Mouse (Mus musculus) layer of hippocampus, postnatal 10 days (tissue): ENCODE results near the gene Rhoh. TPM values are rescaled to one million over a fixed set of nuclear protein-coding genes. Genes with fewer than 3 reads are reported as not detected.

Experiments used
- DNase-seq, 2 experiments: peaks; one replicate each; pipeline ENCODE4 v3.0.0; 2021; ENCODE audit warnings: low spot score in 2 of 2
- total RNA-seq, 2 experiments: library from RNA; stranded (reverse); gene quantifications; 2 replicates each; pipeline ENCODE4 v1.2.3; 2021

Rhoh gene
- total RNA-seq, 2 experiments from 2014 or later: 1.1 to 1.2 TPM

DNA sequence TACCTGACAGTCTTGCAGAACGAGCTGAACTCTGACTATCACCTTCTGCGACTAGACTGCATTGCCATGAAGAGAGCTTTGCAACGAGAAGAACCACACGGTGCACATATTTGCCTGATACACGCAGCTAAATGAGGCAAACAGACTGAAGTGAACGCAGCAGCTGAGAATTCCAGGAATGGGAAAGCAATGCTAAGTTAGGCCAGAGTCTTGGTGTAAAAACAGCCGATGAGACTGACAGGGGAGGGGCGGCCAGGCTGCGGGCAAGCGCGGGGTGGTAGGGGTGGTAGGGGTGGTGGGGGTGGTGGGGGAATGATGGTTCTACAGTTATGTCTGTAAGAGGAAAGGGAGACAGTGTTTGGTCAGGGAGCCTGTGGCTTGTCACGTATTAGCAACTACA lies 2.1 kb upstream of the Rhoh start:
- DNase-seq: peak in 1 of 2 experiments; percentile 14

DNA sequence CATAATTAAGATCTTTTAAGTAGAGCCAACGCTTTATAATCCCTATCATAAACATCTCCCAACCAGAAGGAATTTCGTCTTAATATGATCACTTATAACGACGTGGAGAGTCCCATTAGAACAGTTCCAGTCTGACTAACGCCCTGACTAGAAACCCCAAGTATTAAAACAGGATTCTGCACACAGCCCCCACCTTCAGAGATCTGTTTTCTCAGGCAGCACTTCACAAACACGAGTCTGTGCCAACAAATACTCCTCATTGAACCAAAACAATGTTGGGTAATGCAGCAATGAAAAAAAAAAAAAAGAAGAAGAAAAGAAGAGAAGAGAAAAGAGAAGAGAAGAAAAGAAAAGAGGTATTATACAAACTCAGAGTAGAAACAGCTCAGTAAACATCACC lies 1.6 kb upstream of the Rhoh start:
- DNase-seq: no peak

DNA sequence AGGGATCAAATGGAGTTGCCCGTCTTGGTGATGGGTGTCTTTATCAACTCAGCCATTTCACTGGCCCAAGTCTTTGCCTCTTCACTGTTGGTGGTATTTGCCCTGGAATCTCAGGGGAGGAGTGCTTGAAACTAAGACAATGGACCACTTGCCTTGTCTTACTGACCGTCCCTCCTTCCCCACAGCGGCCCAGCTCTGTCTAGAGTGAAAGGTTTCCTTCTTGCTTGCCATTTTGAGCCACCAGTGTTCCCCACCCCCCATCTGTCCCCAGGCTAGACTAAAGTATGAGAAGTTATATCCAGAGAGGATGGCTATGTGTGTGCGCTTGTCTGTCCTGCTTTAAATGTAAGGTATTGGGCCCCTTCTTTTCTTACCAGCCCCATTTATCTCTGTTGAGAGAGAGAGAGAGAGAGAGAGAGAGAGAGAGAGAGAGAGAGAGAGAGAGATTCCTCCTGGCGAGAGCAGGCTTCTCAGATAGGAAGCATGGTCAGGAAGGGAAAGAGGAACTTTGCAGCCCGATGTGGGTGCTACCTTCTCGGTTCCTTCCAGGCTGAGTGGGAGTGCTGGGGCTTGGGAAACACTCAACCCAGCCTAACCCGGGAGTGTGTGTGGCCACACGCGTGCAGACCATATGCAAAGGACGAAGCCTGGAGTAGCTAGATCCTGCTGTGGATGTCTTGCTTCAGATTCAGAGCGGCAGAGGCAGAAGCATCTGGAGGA lies 572 bp upstream of the Rhoh start:
- no peak for DNase-seq

DNA sequence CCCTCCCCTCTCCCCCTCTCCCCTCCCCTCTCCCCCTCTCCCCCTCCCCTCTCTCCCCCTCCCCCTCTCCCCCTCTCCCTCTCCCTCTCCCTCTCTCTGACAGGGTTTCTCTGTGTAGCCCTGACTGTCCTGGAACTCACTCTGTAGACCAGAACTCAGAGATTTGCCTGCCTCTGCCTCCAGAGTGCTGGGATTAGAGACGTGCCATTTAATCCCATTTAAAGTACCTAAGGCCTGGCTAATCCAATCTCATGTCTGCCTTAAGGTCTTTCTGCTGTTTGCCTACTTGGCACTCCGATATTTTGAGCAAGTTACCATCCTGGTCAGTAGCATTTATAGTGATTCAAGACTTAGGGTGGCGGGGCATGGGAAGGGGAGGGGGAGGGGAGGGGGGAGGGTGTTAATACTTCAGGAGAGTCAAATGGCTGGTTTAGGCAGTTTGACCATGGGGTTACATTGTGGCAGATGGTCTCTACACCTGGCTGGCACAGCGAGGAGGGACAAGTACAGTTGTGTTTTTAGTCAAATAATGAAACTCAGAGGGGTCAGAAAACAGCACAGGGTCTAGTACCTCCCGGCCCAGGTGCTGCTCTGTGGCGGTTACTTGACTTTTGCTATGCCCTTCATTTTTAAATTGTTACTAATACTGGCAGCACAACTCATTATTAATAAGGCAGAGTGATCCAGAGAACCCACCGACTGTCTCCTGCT lies 1.4 kb downstream of the Rhoh start:
- DNase-seq: no peak

DNA sequence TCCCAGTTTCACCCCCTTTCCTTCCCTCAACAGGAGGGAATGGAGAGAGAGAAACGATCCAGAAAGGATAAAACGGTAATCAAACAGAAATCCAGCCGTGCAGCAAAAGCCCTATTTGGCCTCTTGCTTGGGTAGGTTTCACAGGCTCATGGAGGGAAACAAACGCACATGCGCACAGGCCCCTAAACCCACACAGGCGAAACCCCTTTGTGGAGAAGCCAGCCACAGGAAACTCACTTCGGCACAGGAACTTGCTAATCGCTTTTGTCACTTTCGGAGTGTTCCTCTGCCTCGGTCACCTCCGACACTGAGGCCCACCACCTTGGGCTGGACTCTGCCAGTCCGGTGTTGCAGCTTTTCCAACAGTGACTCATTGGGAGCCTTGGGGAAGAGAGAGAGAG lies 2.3 kb downstream of the Rhoh start:
- peak in 1 of 2 experiments; percentile 20 for DNase-seq

- no peak for DNase-seq
Measured at GRCm38 (mm10) chr5:65864486-65864885, 3.5 kb downstream of the Rhoh start.

- DNase-seq: no peak
Measured at GRCm38 (mm10) chr5:65864946-65865345, 3.9 kb downstream of the Rhoh start.

DNA sequence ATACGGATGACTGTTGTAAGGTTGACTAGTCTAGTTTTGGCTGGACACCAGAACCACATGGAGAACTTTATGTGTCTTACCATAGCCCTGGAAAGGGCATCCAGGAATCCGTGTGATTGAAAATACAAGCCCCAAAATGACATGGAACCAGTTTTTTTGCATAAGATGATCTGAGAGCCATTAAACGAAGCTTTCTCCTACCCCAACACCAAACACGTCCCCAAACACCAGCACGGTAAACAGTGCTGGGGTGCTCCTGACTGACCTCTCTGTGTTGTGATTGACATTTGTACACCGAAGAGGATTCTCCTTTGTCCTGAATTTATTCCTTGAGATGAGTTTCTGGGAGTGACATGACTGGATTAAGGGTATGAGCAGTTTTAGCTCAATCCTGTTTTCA lies 5.6 kb downstream of the Rhoh start:
- DNase-seq: no peak

GRCm38 (mm10) chr5:65867380-65868116 lies 6.5 kb downstream of the Rhoh start:
- DNase-seq: no peak

DNA sequence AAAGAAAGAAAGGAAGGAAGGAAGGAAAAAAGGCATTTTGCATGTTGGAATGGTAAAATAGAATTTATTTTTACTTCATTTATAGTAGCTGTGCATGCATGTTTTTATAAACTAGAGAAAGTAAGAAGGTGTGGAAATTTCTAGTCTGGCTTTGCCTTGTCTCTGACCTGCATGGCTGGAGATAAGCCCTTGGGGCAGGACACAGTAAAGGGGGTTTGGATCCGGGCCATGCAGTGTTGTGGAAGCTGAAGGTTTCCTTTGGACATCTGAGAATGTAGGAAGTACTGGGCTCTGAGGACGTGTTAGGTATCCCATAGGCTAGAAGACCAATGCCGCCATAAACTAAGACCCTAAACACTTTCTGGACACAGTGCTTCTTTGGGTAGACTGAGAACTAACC lies 7.4 kb downstream of the Rhoh start:
- DNase-seq: no peak

- DNase-seq: no peak
Measured at GRCm38 (mm10) chr5:65869660-65870059, 8.6 kb downstream of the Rhoh start.

DNA sequence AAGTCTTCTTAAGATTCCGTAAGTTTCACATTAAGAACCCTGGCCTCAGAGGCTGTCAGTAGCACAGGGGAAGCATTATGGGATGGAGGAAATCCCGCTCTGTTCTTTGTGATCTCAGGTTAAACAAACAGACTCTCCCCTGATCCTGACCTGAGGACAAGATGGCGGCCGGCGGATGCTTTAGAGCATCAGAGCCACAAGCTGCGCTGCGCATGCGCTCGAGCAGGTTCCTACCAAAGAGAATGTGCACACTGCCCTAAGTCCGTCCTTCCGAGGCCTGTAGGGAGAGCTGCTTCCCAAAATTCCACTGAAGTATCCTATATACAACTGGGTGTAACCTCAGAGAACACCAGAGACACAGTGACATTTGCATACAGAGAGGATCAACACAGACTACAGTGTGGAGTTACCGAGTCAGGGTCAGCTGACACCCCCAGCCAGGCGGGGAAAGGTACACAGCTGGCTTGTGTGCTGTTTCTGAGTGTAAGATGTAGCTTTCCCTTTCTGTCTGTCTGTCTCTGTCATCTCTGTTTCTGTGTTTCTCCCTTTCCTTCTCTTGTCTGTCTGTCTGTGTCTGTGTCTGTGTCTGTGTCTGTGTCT lies 10.4 kb downstream of the Rhoh start:
- DNase-seq: no peak

DNA sequence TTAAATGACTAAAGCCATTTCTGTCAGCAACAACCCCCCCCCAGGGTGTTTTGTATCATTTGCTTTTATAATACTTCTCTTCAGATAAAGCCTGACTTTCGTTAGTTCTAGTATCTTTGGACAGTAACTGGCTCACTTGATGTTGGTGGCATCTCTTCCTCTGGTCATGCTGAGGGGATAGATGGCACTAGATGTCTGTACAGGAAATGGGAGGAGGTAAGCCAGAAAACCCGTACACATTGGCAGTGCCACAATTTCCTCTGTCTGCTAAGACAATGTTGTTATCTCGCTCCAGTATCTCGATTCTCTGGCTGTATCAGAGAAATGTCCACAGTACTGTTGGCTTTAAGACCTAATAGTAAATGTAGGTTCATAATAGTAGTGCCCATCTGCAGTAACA lies 12.2 kb downstream of the Rhoh start:
- DNase-seq: no peak

DNA sequence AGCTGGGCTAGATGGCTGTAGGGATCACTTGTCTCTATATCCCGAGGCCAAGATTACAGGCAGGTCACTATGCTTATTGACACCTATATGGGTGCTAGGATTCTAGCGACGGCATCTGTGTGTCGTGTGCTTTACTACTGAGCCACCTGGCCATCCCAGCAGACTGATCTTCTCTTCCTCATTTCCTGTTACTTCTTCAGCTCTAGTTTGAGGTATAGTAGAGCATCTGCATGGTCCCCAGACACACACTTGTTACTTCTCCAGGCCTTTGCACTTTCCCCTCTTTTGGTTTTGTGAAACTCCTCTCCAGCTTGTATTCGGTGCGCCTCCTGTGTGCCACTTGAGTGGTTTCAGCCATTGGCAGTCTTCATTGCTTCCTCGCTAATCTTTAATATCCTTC lies 14.3 kb downstream of the Rhoh start:
- no peak for DNase-seq

- no peak for DNase-seq
Measured at GRCm38 (mm10) chr5:65878367-65878766, 17.4 kb downstream of the Rhoh start.

DNA sequence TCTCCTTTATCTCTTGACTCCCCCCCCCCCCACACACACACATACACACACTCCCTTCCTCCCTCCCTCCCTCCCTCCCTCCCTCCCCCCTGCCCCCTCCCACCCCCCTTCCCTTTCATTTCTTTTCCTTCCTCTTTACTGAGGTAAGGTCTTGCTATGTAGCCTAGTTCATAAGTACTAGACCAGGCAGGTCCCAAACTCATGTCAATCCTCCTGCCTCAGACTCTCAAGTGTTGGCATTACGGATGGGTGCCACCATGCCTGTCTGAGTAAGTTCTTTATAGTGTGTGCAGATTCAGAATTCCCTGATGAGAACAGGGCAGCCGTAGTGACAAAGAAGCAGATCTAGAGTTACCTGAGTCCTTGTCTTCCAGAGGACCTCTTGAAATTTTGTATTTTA lies 20.2 kb downstream of the Rhoh start:
- no peak for DNase-seq

- no peak for DNase-seq
Measured at GRCm38 (mm10) chr5:65882476-65883205, 21.6 kb downstream of the Rhoh start.

DNA sequence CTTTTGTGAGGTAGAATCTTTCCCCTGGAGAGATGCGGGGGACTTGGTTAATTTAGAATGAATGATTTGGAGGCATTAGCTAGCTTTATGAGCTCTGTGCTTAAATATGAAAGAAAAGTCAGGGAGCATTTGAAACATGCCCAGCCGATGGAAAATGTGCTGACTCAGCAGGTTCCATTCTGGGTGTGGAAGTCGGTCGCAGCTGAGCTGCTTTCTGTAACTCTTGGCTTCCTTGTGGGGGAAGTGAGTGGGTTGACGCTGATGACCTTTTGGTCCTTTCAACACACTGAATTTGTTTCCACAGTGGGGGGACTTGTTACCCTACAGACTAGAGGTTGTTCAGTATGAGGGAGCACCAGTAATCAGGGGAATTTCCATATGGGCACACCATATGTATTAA lies 22.3 kb downstream of the Rhoh start:
- DNase-seq: no peak

DNA sequence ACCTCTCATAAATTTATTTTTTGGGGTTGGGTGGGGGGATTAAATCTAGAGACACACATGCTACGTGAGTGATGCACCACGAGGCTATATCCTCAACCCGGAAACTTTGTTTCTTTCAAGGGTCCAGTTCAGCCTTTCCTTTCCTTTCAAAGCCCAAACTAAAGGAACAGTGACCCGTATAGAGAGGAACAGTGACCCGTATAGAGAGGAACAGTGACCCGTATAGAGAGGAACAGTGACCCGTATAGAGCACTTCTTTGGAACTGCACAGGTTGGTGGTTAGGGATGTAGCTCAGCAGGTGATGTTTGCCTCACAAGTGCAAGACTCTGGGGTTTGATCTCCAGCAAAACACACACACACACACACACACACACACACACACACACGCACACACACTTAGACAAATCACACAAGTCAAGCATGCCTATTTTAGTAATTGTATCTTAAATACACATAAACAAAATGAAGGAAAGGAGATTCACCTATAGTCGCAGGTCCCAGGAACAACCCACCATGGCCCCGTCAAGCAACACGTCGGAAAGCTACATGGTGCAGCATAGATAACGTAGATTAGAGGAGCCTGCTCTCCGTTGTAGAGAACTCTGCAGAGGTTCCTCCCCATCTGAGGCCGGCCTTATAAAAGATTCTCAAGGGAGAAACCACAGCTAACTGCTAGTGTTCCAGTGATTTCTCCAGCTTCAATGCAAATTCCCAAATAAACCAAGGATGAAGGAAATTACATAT lies 24.9 kb downstream of the Rhoh start:
- DNase-seq: no peak

DNA sequence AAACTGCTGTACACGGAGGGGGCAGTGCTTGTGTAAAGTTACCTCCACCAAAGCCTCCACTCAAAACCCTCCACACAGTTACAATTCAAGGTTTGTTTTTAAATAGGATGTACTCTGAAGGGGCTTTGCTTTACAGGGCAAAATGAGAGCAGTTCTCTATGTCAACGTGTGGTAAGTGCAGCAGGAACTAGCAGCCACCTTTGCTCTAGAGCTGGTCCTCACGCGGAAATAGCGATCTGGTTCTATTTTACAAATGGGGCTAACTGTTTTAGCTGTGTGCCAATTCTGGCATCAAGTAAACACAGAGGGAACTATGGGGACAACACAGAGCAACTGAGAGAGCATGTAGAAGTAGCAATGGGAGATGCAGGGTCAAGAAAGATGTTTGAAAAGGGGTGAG lies 27.1 kb downstream of the Rhoh start:
- DNase-seq: no peak

GRCm38 (mm10) chr5:65888998-65889397 lies 28.0 kb downstream of the Rhoh start:
- DNase-seq: no peak
